Mouse (Mus musculus) activated CD4-positive, CD25-positive, alpha-beta regulatory T cell, adult 4 months (primary cell): Measurements from ENCODE around the gene Gm9195. TPM values are rescaled to one million over a fixed set of nuclear protein-coding genes. Genes with fewer than 3 reads are reported as not detected.

Experiments
- ATAC-seq: one replicate; pipeline ENCODE4 v1.8.0; 2017
- polyA plus RNA-seq, 2 experiments: library from polyadenylated mRNA; unstranded; fragments of 100-300 nt; shearing (Covaris generic); gene quantifications; one replicate each; pipeline ENCODE4 v1.2.1; 2017

Gene Gm9195
- polyA plus RNA-seq: under 1 TPM in 1 of 2 experiments, not detected in 1; 0.04 TPM

DNA sequence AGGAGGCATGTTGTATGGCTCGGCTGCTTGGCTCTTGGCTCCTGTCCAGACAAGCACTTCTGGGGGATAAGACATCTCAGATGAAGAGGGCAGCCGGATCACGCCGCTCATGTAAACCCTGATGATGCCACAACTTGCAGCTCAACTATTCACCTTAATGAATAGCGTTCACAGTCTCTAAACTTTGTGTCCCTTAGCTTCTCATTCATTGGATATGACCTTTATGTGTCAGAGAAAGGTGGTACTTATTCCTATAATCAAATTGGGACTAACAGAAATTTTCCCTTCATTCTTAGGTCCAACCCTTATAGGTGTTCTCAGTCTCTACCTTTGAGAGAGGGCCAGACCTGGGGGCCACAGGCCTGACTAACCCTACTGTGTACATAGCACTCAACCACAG, at the start of gene Gm9195:
TSS of gene Gm9195 (minus strand) at position 101 of the 400 bp plus-strand sequence.
- no peak for ATAC-seq

DNA sequence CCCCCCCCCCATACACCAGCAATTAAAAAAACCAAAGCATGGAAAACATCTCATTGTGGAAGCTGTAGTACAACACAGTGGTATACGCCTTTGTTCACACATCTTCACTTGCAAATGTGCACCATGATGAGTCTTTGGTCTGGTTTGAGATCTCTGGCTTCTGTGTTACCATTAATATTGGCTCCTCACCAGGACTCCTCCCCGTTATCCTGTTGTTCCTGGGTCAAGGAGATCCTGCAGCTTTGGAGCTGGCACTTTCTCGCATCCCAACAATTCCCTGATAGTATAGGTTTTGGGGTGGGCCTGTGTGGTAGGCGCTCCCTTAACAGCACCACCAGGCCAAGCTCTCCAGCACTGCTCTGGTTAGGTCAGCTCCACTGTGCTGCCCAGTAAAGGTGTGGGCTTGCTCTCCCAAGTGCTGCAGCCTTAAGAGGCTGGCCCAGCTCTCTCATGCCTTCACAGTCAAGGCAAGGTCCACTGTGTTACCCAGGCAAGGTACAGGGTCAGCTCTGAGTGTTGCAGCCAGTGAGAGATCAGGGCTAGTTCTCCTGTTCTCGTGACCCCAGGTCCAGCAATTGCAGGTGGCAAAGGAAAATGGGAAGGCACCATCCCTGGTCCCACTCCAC, 44.9 kb upstream of the Gm9195 start:
- ATAC-seq: no peak

DNA sequence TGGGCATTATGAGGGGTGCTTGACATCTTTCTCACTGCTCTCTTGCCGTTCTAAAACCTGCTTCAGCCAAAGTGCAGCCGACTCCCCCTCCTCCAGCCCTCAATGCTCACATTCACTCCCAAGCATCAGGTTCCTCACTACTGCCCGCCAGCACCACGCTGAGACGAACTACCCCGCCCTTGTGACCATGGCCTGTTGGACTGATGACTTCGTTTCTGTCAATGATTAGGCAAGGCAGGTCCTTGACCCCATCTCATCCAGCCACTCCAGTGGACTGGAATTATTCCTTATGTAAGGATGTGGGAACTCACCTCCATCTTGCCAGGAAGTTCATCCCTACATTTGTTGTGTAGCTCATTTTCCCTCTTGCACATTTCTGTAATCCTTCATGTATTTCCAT, 42.2 kb upstream of the Gm9195 start:
- ATAC-seq: no peak

DNA sequence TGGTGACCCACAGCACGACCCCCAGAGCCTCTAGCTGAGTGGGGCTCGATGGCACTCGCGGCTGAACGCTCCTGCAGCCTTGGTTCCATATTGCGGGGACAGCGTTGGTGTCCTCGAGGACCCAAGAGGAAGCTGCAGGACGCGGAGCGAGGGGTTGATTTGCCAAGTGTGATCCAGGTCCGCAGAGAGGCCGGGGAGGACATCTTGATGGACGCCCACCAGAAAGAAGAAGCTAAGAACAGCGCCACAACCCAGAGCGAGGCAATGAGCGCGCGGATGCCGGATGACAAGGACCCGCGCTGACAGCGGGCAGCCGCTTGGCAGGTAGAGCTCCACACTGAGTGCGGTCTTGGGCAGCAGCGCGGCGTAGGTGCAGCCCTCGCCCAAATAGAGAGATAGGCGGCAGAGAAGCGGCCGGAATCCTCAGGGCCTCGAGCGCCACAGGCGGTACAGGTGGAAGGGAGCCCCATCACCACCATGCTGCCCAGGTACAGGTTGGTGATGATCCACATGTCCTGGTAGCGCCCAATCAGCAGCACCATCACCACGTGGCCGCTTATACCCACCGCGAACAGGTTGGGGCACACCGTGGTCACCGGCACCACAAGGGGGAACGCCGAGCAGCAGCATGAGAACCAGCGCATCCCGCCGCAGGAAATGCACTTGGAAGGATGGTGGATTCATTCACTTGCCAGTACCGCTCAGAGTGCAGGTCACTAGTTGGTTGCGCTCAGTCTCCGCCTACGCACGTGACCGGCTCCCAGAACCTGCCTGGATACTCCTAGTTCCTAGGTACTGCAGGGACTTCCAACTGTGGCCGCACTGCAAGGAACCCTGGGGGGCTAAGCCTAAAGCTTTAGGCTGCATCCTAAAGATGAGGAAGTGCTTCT, 40.6 kb upstream of the Gm9195 start:
- ATAC-seq: no peak

DNA sequence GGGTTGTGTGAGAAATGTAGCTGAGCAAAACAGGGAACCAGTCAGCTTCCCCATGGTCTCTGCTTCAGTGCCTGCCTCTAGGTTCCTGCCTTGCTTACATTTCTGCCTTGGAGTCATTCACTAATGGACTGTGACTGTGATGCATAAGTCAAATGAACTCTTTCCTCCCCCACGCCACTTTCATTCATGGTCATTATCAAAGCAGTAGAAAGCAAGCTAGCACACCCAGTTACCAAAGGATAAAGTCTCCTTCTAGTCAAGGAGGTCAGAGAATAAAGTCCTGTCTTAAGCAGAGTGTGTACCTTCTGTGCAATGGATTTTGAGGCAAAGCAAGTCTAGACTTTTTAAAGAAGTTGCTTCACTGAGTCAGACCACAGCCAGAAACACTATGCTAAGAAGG, 35.5 kb upstream of the Gm9195 start:
- no peak for ATAC-seq

DNA sequence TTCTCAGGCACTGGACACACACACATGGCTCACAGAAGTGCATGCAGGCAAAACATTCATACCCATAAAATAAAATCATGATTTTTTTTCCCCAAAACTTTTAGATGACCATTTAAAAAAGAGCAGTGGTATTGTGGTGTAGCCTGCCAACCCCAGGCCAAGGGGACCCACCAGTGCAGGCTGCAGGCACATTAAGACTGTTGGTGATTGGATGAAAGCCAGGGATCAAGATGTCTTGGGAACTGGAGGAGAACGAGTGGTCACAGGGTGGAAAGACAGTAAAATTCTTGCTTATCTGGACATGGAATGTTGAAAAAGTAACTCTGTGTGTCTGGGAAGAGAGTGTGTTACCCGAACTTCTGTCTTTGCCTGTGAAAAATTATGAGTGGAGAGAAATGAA, 27.9 kb upstream of the Gm9195 start:
- ATAC-seq: no peak

DNA sequence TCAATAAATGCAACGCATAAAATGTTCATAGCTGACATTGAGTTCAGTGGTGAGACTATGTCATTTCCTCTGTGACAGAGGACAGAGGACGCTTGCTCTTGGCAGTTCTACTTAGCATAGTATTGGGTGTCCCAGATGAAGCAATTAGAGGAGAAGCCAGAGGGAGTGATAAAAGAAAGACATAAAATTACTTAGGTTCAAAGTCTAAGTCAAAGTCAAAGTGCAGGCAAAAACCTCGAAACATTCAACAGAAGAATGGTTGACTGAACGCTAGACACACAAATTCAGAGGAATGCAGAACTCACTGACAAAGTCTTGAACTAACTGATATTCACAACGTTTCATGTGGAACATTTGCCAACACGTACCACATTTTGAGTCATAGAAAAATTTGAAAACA, 27.1 kb upstream of the Gm9195 start:
- no peak for ATAC-seq

DNA sequence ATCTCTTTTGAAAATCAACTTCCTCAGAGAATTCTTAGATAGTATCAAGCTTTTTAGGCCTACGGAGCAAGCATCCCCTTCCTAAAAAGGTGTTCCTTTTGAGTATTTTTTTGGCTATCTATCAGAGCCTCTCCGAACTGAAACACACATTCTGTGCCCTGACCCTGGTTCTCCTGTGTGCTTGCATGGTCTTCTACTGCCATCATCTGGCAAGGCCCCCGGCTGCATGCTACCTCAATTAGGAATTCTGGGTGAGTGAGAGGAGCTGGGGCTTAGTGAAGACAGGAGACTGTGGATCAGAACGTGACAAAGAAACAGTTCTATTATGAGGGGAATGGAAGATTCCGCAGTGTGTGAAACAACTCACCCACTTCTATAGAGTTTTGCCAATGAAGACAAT, 24.7 kb upstream of the Gm9195 start:
- ATAC-seq: no peak

DNA sequence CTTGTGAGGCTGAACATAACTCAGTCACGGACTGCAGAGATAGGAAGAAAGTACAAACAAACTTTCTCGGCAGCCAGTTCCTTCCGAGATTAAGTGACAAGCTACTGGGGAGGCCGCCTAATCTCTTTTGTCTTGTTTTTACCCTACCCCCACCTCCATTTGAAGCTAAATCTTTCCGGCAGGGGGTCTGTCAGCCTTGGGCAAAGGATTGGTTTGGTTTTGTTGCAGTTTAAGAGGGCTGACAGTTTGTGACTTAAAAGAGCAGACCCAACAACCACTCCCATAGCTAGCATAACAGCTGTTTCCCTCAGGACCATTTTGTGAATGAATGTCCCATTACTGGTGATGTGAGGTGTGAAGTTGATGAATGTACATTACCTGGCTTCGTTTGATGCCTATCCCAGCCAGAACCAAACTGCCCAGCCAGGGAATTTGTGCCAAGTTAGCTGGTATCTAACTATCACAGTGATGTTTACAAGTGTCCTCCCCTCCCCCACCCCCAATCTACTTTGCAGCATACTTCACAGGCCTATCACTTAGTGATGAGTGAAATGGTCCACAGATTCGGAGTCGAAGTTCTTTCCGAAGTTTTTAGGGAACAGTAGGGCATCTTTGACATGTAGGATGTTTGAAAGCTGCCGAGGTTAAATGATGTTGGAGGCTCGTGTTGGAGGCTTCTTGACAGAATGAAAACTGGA, 15.2 kb upstream of the Gm9195 start:
- ATAC-seq: no peak

DNA sequence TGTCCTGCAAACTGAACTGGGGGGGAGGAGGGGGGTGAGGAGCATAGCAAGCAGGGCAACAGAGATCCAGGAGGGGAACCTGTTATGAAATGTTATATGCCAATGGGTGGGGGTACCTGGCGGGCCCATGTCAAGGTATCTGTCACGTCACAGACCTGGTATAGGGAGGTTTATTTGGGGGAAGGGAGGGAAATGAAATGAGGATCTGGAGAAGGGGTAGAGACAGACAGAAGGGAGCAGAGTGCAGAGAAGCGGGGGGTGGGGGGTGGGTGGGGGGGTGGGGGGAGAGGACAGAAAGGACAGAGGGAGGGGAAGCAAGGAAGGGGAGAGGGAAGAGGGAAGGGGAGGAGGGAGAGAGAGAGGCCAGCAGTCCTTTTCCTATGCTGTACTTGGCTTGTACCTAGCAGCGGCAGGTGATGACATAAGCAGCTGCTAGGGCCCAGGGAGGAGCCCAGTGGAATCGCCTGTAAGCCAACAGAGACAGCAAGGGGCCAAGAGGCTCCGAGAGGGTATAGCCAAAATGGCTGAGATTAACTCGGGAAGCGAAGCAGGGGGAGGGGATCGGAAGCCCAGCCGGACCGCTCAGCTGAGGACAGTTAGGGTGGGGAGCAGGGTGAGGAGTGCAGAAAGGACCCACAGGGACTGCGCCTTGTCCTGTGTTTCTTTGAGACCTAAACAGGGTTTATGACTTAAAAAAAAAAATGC, 14.5 kb upstream of the Gm9195 start:
- no peak for ATAC-seq

DNA sequence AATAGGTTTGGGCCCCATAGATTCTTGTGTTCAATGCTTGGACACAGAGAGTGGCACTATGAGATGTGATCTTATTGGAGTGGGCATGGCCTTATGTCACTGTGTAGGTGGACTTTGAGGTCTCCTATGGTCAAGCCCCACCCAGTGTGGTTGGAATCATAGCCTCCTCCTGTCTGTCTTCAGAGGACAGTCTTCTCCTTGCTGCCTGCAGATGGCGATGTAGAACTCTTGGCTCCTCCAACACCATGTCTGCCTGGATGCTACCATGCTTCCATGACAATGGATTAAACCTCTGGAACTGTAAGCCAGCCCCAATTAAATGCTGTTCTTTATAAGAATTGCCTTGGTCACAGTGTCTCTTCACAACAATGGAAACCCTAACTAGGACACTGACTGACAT, 13.3 kb upstream of the Gm9195 start:
- ATAC-seq: no peak

DNA sequence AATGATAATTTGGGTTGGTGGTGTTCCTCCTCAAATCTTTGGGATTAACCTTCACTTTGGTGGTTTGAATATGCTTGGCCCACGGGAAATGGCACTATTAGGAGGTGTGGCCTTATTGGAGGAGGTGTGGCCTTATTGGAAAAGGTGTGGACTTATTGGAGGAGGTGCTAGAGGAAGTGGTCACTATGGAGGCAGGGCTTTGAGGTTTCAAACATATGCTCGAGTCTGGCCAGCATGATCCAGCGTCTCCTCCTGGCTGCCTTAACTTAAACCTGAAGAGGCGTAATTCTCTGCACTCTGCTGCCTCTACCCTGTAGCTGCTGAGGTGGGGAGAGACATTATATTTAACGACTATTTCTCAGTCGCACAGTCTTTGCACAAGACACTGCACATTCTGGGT, 11.6 kb upstream of the Gm9195 start:
- ATAC-seq: no peak

DNA sequence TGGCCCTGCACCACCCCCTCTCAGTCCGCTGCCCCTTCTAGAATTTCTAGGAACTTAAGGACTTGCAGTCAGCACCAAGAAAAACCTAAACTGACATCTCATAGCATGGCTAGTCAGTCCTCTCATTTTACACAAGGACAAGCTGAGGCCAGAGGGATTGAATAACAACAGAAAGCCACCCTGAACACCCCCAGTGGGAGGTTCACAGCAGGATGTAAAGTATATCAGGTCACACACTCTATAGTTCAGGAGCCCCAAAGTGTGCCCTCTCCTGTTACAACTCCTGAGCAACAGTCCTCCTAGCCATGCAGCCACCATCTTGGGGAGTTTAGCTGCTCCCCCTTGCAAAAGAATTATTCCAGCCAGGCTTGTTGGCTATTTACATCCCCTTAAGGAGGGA, 2.1 kb upstream of the Gm9195 start:
- no peak for ATAC-seq

DNA sequence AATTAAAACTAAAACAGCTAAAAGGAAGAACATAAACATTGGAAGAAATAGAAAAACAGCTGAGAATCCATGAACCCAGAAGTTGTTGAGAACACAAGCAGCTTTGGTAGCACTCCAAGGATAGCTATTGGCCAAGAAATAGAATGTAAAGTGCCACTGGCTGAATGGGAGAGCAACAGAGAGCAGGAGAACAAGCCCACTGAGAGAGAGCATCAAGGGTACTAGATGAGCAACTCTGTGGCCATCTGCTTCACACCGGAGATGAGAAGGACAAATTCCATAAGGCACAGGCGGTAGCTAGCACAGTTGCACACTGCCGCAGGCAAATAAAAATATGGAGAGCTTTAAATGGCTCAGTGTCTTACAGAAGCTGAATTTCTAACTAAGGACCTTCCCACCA, 1.3 kb downstream of the Gm9195 start:
- ATAC-seq: no peak

DNA sequence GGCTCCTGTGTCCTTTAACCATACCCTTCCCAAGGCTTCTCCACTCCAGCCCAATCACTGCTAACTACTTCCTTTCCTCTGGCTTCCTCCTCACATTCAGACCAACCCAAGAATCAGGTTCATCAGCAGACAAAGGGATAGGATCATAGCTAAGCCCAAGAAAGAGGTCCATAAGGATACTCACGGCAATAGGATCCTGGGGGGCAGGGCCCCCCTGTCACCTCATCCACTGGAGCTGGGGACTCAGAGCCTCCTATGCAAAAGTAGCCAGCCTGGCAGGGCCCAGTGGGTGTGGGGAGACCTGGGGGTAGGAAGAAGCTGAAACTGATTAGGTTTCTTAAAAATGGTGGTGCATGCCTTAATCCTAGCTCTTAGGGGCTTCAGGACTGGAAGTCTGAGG, 17.1 kb downstream of the Gm9195 start:
- no peak for ATAC-seq

DNA sequence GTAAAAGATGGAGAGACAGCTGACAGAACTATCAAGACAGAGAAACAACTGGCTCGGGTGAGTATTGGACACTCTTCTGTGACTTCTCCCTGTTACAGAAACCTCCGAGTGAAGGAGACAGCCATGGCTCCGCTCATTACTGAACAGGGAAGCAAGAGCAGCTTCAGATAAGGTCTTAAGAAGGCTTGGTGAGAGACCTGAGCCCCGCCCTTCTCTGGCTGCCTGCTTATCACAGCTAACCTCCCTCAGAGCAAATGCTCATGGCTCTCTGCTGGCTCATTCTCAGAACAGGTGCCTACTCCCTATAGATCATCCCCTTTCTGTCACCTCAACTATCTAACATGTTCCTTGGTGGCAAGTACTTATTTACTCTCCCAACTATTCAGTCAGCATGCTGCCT, 23.2 kb downstream of the Gm9195 start:
- ATAC-seq: no peak

DNA sequence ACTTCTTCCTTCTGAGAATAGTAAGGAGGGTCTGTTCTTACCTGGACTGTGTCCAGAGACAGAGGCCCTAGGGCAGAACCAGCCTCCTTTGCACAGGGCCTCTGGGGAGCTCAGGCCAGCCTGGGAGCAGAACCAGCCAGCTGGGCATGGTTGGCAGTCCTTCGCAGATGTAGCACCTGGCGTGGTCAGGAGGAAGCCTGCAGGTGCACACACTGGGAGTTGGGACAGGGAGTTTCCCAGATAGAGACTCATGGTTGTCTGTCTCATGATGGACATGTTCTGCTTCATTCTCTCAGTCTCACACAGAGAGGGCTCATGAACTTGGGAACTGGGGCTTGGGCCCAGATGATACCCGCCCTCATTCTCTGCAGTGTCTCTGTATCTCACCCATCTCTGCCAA, 25.3 kb downstream of the Gm9195 start:
- no peak for ATAC-seq

DNA sequence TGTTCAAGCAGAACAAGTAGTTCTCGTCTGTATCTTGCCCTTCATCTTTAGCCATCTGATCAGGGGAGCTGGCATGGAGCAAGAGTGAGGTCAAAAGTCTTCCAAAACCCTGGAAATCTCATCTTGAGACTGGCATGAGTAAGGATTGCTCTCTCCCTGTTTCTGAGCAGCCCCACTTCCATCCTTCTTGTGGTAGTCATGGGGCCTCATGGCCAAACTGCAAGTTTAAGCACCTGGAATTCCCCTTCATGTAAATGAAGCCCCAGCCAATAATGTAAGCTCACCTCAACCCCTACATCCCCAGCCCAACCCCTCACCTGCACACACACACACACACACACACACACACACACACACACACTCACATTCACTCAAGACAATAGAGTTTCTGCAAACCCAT, 30.0 kb downstream of the Gm9195 start:
- ATAC-seq: no peak

DNA sequence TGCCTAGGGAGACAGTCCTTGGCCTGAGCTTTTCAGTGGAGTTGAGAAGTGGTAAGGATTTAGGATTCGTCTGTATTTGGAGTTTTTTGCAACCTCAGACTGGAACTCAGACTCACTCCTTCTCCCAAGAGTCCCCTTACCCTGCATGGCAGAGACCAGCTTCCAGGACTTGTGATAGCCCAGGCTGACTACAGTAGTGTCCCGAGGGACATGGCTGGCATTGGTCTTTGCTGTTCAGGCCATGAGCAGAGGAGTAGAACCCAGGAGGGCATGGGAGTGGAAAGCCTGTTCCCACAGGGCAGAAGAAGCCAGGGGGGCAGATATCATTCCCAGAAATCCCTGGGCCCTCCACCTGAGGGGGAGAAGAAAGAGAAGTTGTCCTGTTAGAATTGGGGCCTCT, 31.3 kb downstream of the Gm9195 start:
- ATAC-seq: no peak

DNA sequence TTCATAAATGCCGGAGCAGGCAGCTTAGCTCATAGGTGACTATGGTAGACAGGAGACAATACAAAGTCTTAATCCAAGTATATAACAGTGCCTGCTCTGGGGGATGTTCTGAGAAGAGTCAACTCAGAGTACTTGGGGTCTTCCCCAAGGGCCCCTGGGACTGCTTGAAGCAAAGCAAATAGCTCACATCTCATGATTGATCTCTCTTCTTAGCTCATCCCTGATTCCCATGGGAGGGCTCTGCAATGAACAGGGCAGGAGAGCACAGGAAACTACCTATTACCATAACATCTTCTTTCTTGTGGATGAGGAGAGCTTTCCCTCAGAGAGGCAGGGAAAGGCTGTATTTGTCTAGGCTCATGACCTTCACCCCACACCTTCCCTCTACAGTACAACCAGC, 32.7 kb downstream of the Gm9195 start:
- ATAC-seq: no peak

DNA sequence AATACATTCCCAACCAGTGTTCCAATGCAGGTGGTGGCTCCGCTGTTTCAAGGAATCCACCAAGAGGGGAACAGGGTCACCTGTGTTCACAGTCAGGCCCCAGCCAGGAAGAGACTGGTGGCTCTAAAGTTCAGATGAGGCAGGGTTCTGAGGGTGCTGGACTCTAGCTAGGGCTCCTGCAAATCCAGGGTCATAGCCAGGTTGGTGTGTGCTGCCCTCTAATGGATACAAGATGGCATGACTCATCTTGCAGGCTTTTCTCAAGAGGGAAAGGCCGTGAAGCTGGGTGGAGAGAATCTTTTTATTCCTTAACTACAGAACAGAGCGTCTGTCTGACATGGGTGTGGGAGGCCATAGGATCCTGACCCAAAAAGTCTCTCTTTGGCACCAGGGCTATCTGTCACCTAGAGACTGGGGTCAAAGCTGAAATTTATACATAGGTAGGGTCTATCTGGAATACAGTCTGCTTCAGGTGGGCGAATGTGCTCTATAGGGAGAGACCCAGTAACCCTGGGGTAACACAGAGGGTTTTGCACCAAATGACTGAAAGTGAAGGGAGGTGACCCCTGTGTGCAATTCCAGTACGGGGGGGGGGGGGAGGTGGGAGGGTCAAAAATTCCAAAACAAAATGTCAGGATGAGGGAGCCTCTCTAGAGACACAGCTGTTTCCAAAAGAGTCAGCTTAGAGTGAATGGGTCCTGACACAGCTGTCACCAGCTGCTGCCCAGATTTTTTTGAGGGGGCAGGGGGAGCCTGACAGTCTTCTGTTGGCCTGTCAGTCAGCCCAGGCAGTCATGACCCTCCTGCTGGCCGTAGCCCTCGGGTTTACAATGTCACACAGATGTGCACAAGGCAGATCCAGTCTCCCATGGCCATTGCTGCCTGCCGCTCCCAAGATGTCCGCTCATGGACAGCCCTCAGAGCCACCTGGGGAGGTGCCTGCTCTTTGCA, 44.2 kb downstream of the Gm9195 start:
- no peak for ATAC-seq

DNA sequence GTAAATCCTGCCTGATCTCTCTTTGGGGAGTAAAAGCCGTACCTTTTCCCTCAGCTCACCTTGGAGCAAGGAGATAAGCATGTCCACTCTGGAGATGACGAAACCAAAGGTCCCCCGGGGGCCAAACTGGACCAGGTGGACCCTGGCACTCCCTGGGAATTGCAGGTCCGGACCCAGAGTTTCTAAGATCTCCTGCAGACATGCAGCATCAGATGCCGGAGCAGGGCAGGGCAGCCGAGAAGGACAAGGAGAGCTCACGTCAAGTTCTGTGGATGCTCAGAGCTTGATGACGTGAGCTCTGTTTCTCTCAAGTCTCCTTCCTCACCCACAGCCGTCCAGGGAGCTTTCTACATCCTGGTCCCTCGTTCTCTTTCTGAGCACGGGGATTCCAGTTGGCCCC, 48.7 kb downstream of the Gm9195 start:
- ATAC-seq: no peak
